Mouse (Mus musculus): ENCODE measurements around the gene Olfr896-ps1. TPM values are rescaled to one million over a fixed set of nuclear protein-coding genes. Genes with fewer than 3 reads are reported as not detected.

The Olfr896-ps1 gene
- not detected in 2 replicates for polyA plus RNA-seq (2015; fragmentation: Nextera tagmentation; extraction: Ambion mirVana)

DNA sequence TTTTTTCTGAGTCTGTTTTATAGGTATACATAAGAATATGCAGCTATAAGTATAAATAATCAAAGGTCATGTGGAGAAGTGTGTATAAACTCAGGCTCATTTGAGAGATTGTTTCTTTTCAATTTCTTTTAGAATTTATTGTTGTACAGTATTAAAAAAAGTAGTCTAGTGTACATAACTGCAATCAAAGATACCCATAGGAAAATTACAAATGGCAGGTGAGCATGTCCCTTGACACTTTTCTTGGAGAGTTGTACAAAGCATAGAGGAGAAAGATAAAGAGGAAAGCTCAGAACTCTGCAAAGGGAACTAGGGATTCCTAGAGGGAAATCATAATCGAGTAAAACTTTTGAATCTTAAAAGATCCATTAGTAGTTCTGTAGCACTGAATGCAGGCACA lies at the start of gene Olfr896-ps1:
TSS of gene Olfr896-ps1 (plus strand) at position 301 of the 400 bp plus-strand sequence.
- no peak within 1 kb of the TSS for H3K9ac ChIP-seq (ENCODE audit: low read depth, low read length)
- no peak for ATAC-seq (ENCODE audit: low read depth)
- H3K4me1 ChIP-seq (ENCODE audit: control insufficient read depth, low read depth, low read length) = no peaks in the 10 kb centered on the region
- H3K27me3 ChIP-seq (ENCODE audit: control insufficient read depth, insufficient read depth, low read depth, low read length) = no peaks in the 10 kb centered on the region
- no peaks in the 10 kb centered on the region for H3K9me3 ChIP-seq (replicated peaks; ENCODE audit: control insufficient read depth, low read length)
- no peak within 1 kb of the TSS for H3K4me3 ChIP-seq (ENCODE audit: low read depth, low read length)
- H3K27ac ChIP-seq (ENCODE audit: low read length) = no peak within 1 kb of the TSS
- no peaks in the 10 kb centered on the region for H3K36me3 ChIP-seq (ENCODE audit: control insufficient read depth, insufficient read depth)
- H3K4me2 ChIP-seq (ENCODE audit: low read depth, low read length) = no peak within 1 kb of the TSS
- WGBS (ENCODE audit: insufficient replicate concordance) = 62% methylated on average over 1 of the region's 1 CpGs

GRCm38 (mm10) chr9:38252474-38252873 lies 38.4 kb upstream of the Olfr896-ps1 start, which contains the start of gene Olfr143:
Gene Olfr143 (plus strand): TSS chr9:38252774.
- Histone ChIP-seq H3K9me3 (replicated peaks; ENCODE audit: control insufficient read depth, low read length) (no peaks in the 10 kb centered on the region), H3K4me3 (ENCODE audit: low read depth, low read length) (no peak within 1 kb of the TSS), H3K27ac (ENCODE audit: low read length) (no peak within 1 kb of the TSS), H3K27me3 (ENCODE audit: control insufficient read depth, insufficient read depth, low read depth, low read length) (no peaks in the 10 kb centered on the region), H3K36me3 (ENCODE audit: control insufficient read depth, insufficient read depth) (no peaks in the 10 kb centered on the region), H3K4me1 (ENCODE audit: control insufficient read depth, low read depth, low read length) (no peaks in the 10 kb centered on the region), H3K9ac (ENCODE audit: low read depth, low read length) (no peak within 1 kb of the TSS), H3K4me2 (ENCODE audit: low read depth, low read length) (no peak within 1 kb of the TSS)
- ATAC-seq (ENCODE audit: low read depth) = no peak

GRCm38 (mm10) chr9:38267551-38267950 lies 23.4 kb upstream of the Olfr896-ps1 start, which contains the start of gene Olfr895:
Gene Olfr895 (plus strand): TSS chr9:38267851.
- H3K4me2 ChIP-seq (ENCODE audit: low read depth, low read length) = no peak within 1 kb of the TSS
- no peaks in the 10 kb centered on the region for H3K36me3 ChIP-seq (ENCODE audit: control insufficient read depth, insufficient read depth)
- no peaks in the 10 kb centered on the region for H3K9me3 ChIP-seq (replicated peaks; ENCODE audit: control insufficient read depth, low read length)
- H3K9ac ChIP-seq (ENCODE audit: low read depth, low read length) = no peak within 1 kb of the TSS
- no peak within 1 kb of the TSS for H3K4me3 ChIP-seq (ENCODE audit: low read depth, low read length)
- H3K27me3 ChIP-seq (ENCODE audit: control insufficient read depth, insufficient read depth, low read depth, low read length) = no peaks in the 10 kb centered on the region
- no peak for ATAC-seq (ENCODE audit: low read depth)
- no peak within 1 kb of the TSS for H3K27ac ChIP-seq (ENCODE audit: low read length)
- no peaks in the 10 kb centered on the region for H3K4me1 ChIP-seq (ENCODE audit: control insufficient read depth, low read depth, low read length)

GRCm38 (mm10) chr9:38328760-38329159 lies 37.9 kb downstream of the Olfr896-ps1 start, which contains the start of gene Olfr25:
Gene Olfr25 (plus strand): TSS chr9:38329060.
- Histone ChIP-seq H3K4me3 (ENCODE audit: low read depth, low read length) (no peak within 1 kb of the TSS), H3K4me2 (ENCODE audit: low read depth, low read length) (no peak within 1 kb of the TSS), H3K27ac (ENCODE audit: low read length) (no peak within 1 kb of the TSS), H3K27me3 (ENCODE audit: control insufficient read depth, insufficient read depth, low read depth, low read length) (no peaks in the 10 kb centered on the region), H3K36me3 (ENCODE audit: control insufficient read depth, insufficient read depth) (no peaks in the 10 kb centered on the region), H3K9me3 (replicated peaks; ENCODE audit: control insufficient read depth, low read length) (no peaks in the 10 kb centered on the region), H3K4me1 (ENCODE audit: control insufficient read depth, low read depth, low read length) (no peaks in the 10 kb centered on the region), H3K9ac (ENCODE audit: low read depth, low read length) (no peak within 1 kb of the TSS)
- no peak for ATAC-seq (ENCODE audit: low read depth)
- WGBS (ENCODE audit: insufficient replicate concordance) = 47% methylated on average over 3 of the region's 3 CpGs

Other genes with a start within 250 kb of the Olfr896-ps1 start
- not detected in 2 replicates for gene Olfr884, start 244.6 kb upstream of the Olfr896-ps1 start, polyA plus RNA-seq (2015; fragmentation: Nextera tagmentation; extraction: Ambion mirVana)
- not detected in 2 replicates for gene Olfr885, start 229.8 kb upstream of the Olfr896-ps1 start, polyA plus RNA-seq (2015; fragmentation: Nextera tagmentation; extraction: Ambion mirVana)
- not detected in 2 replicates for gene Olfr887, start 207.0 kb upstream of the Olfr896-ps1 start, polyA plus RNA-seq (2015; fragmentation: Nextera tagmentation; extraction: Ambion mirVana)
- not detected in 2 replicates for gene Olfr888, start 183.0 kb upstream of the Olfr896-ps1 start, polyA plus RNA-seq (2015; fragmentation: Nextera tagmentation; extraction: Ambion mirVana)
- 0.06 and 0.12 TPM in 2 replicates for gene Olfr889, start 175.9 kb upstream of the Olfr896-ps1 start, polyA plus RNA-seq (2015; fragmentation: Nextera tagmentation; extraction: Ambion mirVana)
- gene Olfr890, start 148.6 kb upstream of the Olfr896-ps1 start, polyA plus RNA-seq (2015; fragmentation: Nextera tagmentation; extraction: Ambion mirVana) = not detected in 2 replicates
- not detected in 2 replicates for gene Olfr891, start 110.3 kb upstream of the Olfr896-ps1 start, polyA plus RNA-seq (2015; fragmentation: Nextera tagmentation; extraction: Ambion mirVana)
- not detected in 2 replicates for gene Olfr893, start 82.7 kb upstream of the Olfr896-ps1 start, polyA plus RNA-seq (2015; fragmentation: Nextera tagmentation; extraction: Ambion mirVana)
- not detected in 2 replicates for gene Olfr894, start 73.1 kb upstream of the Olfr896-ps1 start, polyA plus RNA-seq (2015; fragmentation: Nextera tagmentation; extraction: Ambion mirVana)
- gene Olfr143, start 38.3 kb upstream of the Olfr896-ps1 start, polyA plus RNA-seq (2015; fragmentation: Nextera tagmentation; extraction: Ambion mirVana) = not detected in 2 replicates
- not detected in 2 replicates for gene Olfr895, start 23.3 kb upstream of the Olfr896-ps1 start, polyA plus RNA-seq (2015; fragmentation: Nextera tagmentation; extraction: Ambion mirVana)
- gene Olfr25, start 38.0 kb downstream of the Olfr896-ps1 start, polyA plus RNA-seq (2015; fragmentation: Nextera tagmentation; extraction: Ambion mirVana) = not detected in 2 replicates
- gene Olfr898, start 57.3 kb downstream of the Olfr896-ps1 start, polyA plus RNA-seq (2015; fragmentation: Nextera tagmentation; extraction: Ambion mirVana) = not detected in 2 replicates
- gene Olfr250, start 75.8 kb downstream of the Olfr896-ps1 start, polyA plus RNA-seq (2015; fragmentation: Nextera tagmentation; extraction: Ambion mirVana) = not detected in 2 replicates
- not detected in 2 replicates for gene Olfr251, start 86.0 kb downstream of the Olfr896-ps1 start, polyA plus RNA-seq (2015; fragmentation: Nextera tagmentation; extraction: Ambion mirVana)
- not detected in 2 replicates for gene Olfr147, start 110.6 kb downstream of the Olfr896-ps1 start, polyA plus RNA-seq (2015; fragmentation: Nextera tagmentation; extraction: Ambion mirVana)
- not detected in 2 replicates for gene Olfr901, start 138.3 kb downstream of the Olfr896-ps1 start, polyA plus RNA-seq (2015; fragmentation: Nextera tagmentation; extraction: Ambion mirVana)
- not detected in 2 replicates for gene Olfr902, start 156.5 kb downstream of the Olfr896-ps1 start, polyA plus RNA-seq (2015; fragmentation: Nextera tagmentation; extraction: Ambion mirVana)
- gene Olfr904, start 172.0 kb downstream of the Olfr896-ps1 start, polyA plus RNA-seq (2015; fragmentation: Nextera tagmentation; extraction: Ambion mirVana) = not detected in 2 replicates
- gene Olfr905, start 180.0 kb downstream of the Olfr896-ps1 start, polyA plus RNA-seq (2015; fragmentation: Nextera tagmentation; extraction: Ambion mirVana) = not detected in 2 replicates
- gene Olfr906, start 196.0 kb downstream of the Olfr896-ps1 start, polyA plus RNA-seq (2015; fragmentation: Nextera tagmentation; extraction: Ambion mirVana) = not detected in 2 replicates
- not detected in 2 replicates for gene Olfr907, start 204.7 kb downstream of the Olfr896-ps1 start, polyA plus RNA-seq (2015; fragmentation: Nextera tagmentation; extraction: Ambion mirVana)
- gene Olfr911-ps1, start 230.5 kb downstream of the Olfr896-ps1 start, polyA plus RNA-seq (2015; fragmentation: Nextera tagmentation; extraction: Ambion mirVana) = not detected in 2 replicates
- gene Olfr910, start 246.7 kb downstream of the Olfr896-ps1 start, polyA plus RNA-seq (2015; fragmentation: Nextera tagmentation; extraction: Ambion mirVana) = not detected in 2 replicates

Data from liver, embryonic 16.5 days (tissue).